8 mouse cellular contexts compared by ENCODE assay signal in the genomic region with DNA sequence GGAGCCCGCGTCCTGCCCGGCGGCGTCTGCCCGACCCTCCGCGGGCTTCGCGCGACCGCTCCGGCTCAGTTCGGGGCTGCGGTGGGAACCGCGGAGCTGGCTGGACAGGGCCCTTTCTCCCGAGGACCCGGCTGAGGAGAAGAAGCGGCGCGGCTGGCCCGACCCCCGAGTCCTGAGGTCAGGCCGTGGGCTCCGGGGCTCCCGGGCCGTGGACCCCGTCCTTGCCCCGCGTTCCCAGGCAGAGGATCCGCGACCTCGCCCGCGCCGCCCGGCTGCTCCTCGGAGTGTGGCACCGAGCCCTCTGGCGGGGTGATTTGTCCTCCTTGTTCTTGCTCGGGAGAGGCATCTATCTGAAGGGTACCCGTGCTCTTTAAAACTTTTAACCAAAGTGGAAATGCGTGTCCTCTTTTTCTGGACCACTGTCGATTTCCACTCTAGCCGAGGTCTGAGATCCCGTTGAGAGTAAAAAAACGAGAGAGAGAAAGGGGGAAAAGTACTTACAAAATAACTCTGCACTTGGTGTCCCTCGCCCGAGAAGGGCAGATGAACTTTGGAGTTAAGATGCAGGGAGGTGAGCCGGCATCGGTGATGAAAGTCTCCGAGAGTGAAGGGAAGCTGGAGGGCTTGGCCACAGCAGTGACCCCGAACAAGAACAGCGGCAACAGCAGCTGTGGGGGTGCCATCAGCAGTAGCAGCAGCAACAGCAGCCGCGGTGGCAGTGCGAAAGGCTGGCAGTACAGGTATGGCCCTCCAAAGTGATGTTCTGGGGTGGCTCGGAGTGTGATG. TPM values are rescaled to one million over a fixed set of nuclear protein-coding genes. Genes with fewer than 3 reads are reported as not detected.
A peak's percentile ranks its signal among the peaks of the same experiment; 100 is the strongest.
DNase-seq lines count a peak whose midpoint lies in the region; ATAC-seq and TF ChIP-seq lines count a peak whose summit lies in the region.

No protein-coding gene starts in this region.

- no peaks in the 10 kb centered on the region for H3K27me3 ChIP-seq in heart, postnatal 0 days (ENCODE audit: control insufficient read depth, insufficient read depth, low read length)

- H3K27ac ChIP-seq in heart, postnatal 0 days (ENCODE audit: low read depth): peak overlapping the region; percentile 96

- peak; percentile 62 for ATAC-seq in erythroid progenitor cell, adult 5-6 weeks (replicated peaks; ENCODE audit: low FRiP score, poor library complexity, severe bottlenecking)
- ATAC-seq in heart, postnatal 0 days (ENCODE audit: insufficient read depth, low read depth): peak; percentile 72
- ATAC-seq in megakaryocyte, adult 5-6 weeks (ENCODE audit: poor library complexity, severe bottlenecking): peak; percentile 31

- 0 out of 2 replicates have a peak, but pooled peaks have one; percentile 6 for TF ChIP-seq CTCF in heart, postnatal 0 days (IDR thresholded peaks at IDR 0.05; ENCODE audit: low read depth)

- peak; percentile 26; the same call in 1 of the 2 replicates for TF ChIP-seq EP300 in heart, postnatal 0 days (IDR thresholded peaks at IDR 0.05; ENCODE audit: low read depth)

- peak overlapping the region; percentile 90 for H3K4me3 ChIP-seq in heart, postnatal 0 days (ENCODE audit: low read depth, low read length)

- peak overlapping the region; percentile 94 for H3K9ac ChIP-seq in heart, postnatal 0 days (replicated peaks; ENCODE audit: low read depth, low read length)

- peaks cover 20% of the 10 kb centered on the region; the same call in 1 of the 2 replicates for H3K4me1 ChIP-seq in heart, postnatal 0 days (ENCODE audit: control insufficient read depth, insufficient read depth)

- no peaks in the 10 kb centered on the region for H3K9me3 ChIP-seq in heart, postnatal 0 days (replicated peaks; ENCODE audit: control insufficient read depth, low read length)

- peak; percentile 11 to 31 for DNase-seq in layer of hippocampus, postnatal 10 days (ENCODE audit: low spot score in 2 of 2)
- DNase-seq in layer of hippocampus, adult 18-20 months (ENCODE audit: low spot score in 2 of 2): no peak
- peak; percentile 29 for DNase-seq in c-Kit-positive CD71-negative TER-119-negative erythroid progenitor cells, embryonic 14.5 days (ENCODE audit: low read depth)
- DNase-seq in heart, postnatal 0 days (ENCODE audit: low spot score): peak; percentile 33
- DNase-seq in kidney, postnatal 25 days: peak; percentile 62 to 77
- peak; percentile 40 to 54 for DNase-seq in spleen, postnatal 36 days (ENCODE audit: low spot score in 2 of 2)

- under 1% methylated on average over 53 of the region's 59 CpGs for WGBS in heart, postnatal 0 days

- peak overlapping the region; percentile 80 for H3K4me2 ChIP-seq in heart, postnatal 0 days (ENCODE audit: low read depth, low read length)

- no peaks in the 10 kb centered on the region for H3K36me3 ChIP-seq in heart, postnatal 0 days (replicated peaks; ENCODE audit: control insufficient read depth, insufficient read depth, low read length)

RNA-seq across cellular contexts. Expression of gene Osbpl11, which starts 0.6 kb away (rescaled TPM):
- total RNA-seq in layer of hippocampus, postnatal 10 days (2021): 10 to 100 TPM; 23.1 to 25.0 TPM
- total RNA-seq in layer of hippocampus, adult 18-20 months (2021): 10 to 100 TPM; 20.1 to 20.7 TPM
- total RNA-seq in erythroid progenitor cell, adult 5-6 weeks (2015; ENCODE audit: low replicate concordance): 3.4 and 5.4 TPM in 2 replicates
- total RNA-seq in erythroid progenitor cell, adult 5-6 weeks (2017; ENCODE audit: low replicate concordance): 5.7 and 6.5 TPM in 2 replicates
- total RNA-seq in heart, postnatal 0 days (2014; rRNA removed; ENCODE audit: low replicate concordance): 18.0 and 20.3 TPM in 2 replicates
- polyA plus RNA-seq in heart, postnatal 0 days (2015; fragmentation: Nextera tagmentation; extraction: Ambion mirVana): 9.9 and 10.4 TPM in 2 replicates
- 17.2 and 18.4 TPM in 2 replicates for total RNA-seq in megakaryocyte, adult 5-6 weeks (2015)
- 29.1 and 30.0 TPM in 2 replicates for total RNA-seq in megakaryocyte, adult 5-6 weeks (2017)

Comparison
In these comparisons a context has a peak if more than half of its experiments do, and no peak if none do; other contexts are left out.
1. DNase-seq: peak in layer of hippocampus, postnatal 10 days (2 of 2), c-Kit-positive CD71-negative TER-119-negative erythroid progenitor cells, embryonic 14.5 days (single experiment), heart, postnatal 0 days (single experiment), kidney, postnatal 25 days (2 of 2) and spleen, postnatal 36 days (2 of 2); none in layer of hippocampus, adult 18-20 months (0 of 2).
2. Peak in every context shown above with its lines, with median percentiles within 50 percentile points of each other: ATAC-seq.